Mouse (Mus musculus) 3T3-L1 (cell line): ENCODE measurements at regions not wholly inside any gene's neighbourhood (a gene's known extent, or its start where the extent isn't known, plus 50 kb on each side); places are given as distances from the start of the nearest gene placed in this dataset.

Source experiments
- DNase-seq: peaks from one replicate; pipeline ENCODE4 v3.0.0-alpha.2; 2015; ENCODE audit warnings: low read depth, low spot score

- no peak for DNase-seq
Measured at GRCm38 (mm10) chr13:37562652-37563051, 215.5 kb upstream of the Rreb1 start.

DNA sequence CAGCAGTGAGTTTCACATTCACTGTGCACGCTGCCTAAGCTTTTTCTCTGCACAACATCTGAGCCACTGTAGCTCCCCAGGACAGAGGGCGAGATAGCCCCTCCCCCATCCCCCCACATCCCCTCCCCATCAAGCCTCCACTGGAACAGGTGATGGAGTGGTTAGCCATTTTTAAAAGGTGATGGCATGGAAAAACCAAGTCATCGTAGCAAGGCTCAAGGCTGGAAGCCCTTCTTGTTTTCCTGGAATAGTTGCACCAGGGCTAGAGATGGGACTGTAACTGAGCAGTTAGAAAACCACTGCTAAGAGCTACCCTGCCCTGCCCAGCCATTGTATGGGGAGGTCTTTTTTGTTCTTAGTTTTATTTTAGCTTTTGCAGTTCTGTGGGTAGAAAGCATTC lies 209.1 kb upstream of the Rreb1 start:
- no peak for DNase-seq

DNA sequence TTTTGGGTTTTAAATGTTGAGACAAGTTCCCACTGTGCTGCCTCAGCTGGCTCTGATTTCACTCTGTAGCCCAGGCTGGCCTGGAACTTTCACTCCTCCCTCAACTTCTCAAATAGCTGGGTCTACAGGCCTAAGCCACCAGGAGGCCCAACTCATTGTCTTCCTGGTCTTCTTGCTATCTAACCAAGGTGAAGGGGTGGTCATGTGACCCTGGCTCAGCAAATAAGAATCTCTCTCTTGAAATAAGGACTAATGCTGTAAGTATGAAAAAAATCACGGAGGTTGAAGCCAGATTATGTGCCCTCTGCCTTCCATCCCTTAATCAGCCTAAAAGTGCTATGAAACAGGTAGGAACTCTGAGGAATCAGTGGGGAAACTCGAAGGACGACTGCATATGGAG lies 208.7 kb upstream of the Rreb1 start:
- no peak for DNase-seq

DNA sequence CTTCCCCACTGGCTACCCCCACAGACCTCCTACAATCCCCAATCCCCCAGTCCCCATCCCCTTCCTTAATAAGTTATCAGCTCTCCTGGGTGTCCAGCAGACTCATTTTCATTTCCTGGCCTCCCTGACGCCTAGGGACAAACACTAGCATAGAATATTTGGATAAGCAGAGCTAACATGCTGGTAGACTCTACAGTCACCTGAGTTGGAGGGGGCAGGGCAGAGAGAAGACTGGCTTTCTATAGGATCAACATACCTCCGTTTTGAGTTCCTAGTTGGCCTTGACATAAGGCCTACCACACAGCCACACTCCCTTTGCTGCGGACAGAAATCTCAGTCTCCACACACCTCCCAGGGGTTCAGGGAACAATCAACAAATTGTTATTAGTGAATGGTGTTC lies 205.2 kb upstream of the Rreb1 start:
- no peak for DNase-seq

GRCm38 (mm10) chr13:37579231-37579630 lies 199.0 kb upstream of the Rreb1 start:
- DNase-seq = no peak

DNA sequence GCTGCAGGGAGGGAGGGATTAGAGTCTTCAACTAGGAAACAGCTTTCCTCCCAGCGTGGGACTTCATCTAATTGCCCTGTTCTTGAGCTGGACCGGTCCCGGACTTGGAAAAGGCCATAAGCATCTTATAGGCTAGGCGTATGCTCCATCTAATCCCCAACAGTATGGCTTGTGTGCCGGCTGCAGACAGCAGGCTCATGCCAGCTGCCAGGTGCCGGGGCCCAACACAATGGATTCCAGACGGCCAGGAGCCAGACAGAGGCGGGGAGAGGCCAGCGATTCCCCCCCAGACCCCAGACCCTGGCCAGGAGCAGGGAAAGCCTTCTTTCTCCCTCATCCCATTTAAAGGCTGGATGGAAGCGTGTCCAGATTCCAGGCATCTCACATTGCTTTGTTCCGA lies 198.4 kb upstream of the Rreb1 start:
- no peak for DNase-seq

GRCm38 (mm10) chr13:37580806-37581205 lies 197.4 kb upstream of the Rreb1 start:
- DNase-seq = no peak

DNA sequence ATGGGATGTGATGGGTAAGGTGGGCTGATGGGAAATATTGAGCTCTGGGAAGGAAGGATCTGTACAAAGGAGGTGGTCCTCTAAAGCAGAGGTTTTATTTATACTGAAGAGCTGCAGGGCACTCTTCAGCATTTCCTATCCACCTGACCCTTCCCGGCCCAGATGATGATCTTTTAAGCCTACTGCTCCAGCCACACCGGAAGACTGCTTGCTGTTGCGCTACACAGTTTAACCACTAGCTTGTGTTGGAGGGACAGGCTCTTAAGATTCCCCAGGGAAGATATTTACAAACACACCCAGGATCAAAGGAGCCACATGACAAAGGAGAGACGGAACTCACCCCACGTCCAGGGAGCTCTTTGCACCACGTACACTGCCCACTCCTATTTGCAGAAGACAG lies 196.8 kb upstream of the Rreb1 start:
- DNase-seq = no peak

- DNase-seq = no peak
Measured at GRCm38 (mm10) chr13:37585476-37585875, 192.7 kb upstream of the Rreb1 start.

- no peak for DNase-seq
Measured at GRCm38 (mm10) chr13:37586511-37586910, 191.7 kb upstream of the Rreb1 start.

GRCm38 (mm10) chr13:37587911-37588310 lies 190.3 kb upstream of the Rreb1 start:
- DNase-seq = no peak

GRCm38 (mm10) chr13:37588528-37589176 lies 189.5 kb upstream of the Rreb1 start:
- DNase-seq = no peak

DNA sequence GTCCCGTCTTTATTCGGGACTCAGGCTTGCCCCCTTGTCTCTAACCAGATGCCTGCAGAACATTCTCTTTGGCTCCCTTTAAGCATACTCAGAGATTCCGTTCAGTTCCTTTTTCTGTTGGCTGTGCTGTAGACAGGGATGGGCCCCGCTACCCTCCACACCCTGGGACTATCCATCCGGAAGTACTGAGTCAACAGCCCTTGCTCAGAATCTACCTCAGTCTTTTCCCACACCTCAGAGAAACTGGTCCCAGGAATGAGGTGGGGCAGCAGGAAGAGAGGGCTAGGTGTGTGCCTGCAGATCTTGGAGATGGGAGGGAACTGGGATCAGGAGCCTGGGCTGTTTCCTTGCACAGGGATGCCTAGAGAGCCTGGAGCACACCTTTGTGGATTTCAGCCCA lies 186.1 kb upstream of the Rreb1 start:
- DNase-seq = no peak

DNA sequence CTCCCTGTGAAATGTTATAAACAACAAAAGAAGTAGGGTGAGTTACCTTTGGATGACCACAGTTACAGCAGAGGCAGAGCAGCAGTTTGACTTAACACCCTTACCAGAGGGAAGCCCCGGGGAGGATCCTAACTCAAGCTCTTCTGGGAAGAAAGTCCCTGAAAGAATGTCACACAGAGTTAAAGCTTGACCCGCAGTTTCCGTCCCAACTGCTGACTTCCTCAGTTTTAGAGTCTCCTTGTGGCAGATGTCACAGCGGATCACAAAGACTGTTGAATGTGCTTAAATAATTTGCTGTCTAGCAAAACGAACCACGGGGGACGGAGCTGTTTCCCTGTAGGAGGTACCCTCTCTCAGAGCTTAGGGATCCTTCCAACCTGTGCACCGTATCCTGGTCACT lies 183.0 kb upstream of the Rreb1 start:
- no peak for DNase-seq

DNA sequence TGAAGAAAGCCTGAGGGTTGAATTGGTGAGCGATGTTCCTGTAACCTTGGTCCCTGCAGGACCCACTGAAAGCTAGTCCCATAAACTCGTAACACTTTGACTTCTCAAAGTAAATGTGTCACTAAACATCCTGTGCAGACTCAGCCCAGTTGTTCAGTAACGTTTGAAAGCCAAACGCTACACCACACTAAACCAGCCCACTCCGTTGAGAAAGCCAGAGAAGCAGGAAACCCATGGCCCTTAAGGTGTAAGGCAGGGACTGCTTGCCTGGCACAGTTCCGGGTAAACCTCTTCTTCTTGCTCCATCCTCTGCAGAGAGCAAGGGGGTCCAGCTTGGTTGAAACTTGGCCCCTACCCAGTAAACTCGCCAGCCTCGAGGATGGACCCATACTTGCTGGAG lies 180.6 kb upstream of the Rreb1 start:
- DNase-seq = no peak

- no peak for DNase-seq
Measured at GRCm38 (mm10) chr13:37598165-37598775, 179.9 kb upstream of the Rreb1 start.

DNA sequence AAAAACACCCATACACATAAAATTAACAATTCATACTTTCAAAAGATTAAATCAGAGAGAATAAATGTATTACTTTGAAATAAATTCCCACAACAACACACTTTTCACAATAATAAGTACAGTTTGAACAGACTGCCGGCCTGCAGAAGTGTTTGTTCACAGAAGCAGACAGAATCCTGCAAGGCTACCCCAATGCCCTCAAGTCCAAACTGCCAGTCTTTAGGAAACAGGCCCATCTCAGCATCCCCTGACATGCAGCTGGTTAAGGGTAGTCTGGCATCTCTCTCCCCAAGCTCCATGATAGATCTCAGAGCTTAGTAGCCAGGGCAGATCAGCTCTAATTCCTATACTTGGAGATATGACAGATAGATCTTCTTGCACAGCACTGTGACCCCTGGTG lies 178.5 kb upstream of the Rreb1 start:
- no peak for DNase-seq

GRCm38 (mm10) chr13:37600172-37600571 lies 178.0 kb upstream of the Rreb1 start:
- DNase-seq = no peak

DNA sequence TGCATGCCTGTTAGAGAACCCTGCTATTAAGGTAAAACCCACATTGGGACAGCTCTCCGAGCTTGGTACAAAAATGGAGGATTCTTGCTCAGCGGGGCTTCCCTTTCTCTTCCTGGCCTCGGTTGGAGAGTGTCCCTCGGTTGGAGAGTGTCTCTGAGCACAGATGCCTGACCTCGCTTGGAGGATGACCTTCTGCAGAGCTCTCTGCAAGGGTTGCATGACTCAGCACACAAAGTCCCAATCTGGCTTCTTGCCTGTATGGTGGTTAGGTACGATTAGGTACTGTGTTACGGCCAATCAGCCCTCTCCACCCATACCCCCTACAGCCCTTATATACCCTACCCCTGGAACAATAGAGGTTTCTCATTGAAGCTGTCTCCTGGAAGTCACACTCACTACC lies 177.1 kb upstream of the Rreb1 start:
- DNase-seq = peak; percentile 10

- DNase-seq = peak; percentile 15
Measured at GRCm38 (mm10) chr13:37602256-37602655, 175.9 kb upstream of the Rreb1 start.

- DNase-seq = no peak
Measured at GRCm38 (mm10) chr13:37603226-37603994, 174.8 kb upstream of the Rreb1 start.

- no peak for DNase-seq
Measured at GRCm38 (mm10) chr13:37606250-37606649, 171.9 kb upstream of the Rreb1 start.

DNA sequence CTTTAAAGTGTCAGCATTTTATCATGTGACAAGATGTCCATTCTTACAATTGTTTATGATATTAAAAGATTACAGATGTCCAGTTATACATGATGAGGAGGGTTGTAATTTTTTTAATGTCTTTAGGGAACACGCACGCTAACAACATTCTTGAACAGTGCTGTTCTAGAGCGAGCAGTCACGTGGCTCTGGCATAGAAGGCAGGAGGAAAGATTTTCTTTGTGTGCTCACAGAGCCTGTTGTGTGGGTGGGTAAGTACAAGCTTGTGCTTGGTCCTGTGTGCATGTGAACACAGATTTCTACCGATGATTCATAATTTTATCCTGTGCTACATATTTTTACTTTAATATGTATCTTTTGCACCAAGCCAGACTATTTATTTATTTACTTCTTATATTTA lies 169.1 kb upstream of the Rreb1 start:
- no peak for DNase-seq
